Mouse (Mus musculus): Measurements from ENCODE around the gene Tnfrsf4. TPM values are rescaled to one million over a fixed set of nuclear protein-coding genes. Genes with fewer than 3 reads are reported as not detected.

Tnfrsf4 gene
- polyA plus RNA-seq, 1 experiment from 2014 or later: 0.19 TPM

DNA sequence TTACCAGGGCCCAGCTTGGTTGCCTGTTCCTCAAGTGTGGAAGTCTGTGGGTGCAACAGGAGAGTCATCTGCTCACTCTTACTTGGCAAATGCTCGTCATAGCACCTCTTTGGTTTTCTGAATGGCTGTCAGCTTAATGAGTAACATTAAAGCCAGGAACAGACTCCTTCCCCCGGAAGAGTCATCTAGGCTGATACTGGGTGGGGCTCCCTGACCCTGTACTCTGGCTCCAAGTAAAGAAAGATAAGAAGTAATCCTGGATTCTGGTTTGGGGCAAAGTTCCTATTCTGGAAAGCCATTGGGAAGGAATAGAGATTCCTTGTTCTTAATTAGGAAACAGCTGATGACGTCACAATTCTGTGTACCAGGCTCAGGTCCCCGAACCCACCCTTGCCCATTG lies 40.5 kb downstream of the Tnfrsf4 start:
- H3K4me3 ChIP-seq (replicated peaks): no peak overlapping the region
- no peaks in the 10 kb centered on the region for H3K36me3 ChIP-seq
- H3K4me2 ChIP-seq: no peak overlapping the region
- WGBS: 87% methylated on average over 4 of the region's 4 CpGs
- no peaks in the 10 kb centered on the region for H3K9me3 ChIP-seq (replicated peaks)
- H3K27me3 ChIP-seq (replicated peaks): no peaks in the 10 kb centered on the region
- no peak overlapping the region for H3K9ac ChIP-seq (replicated peaks)
- no peak for ATAC-seq (ENCODE audit: low FRiP score)
- H3K4me1 ChIP-seq: no peaks in the 10 kb centered on the region
- H3K27ac ChIP-seq (replicated peaks): no peak overlapping the region

DNA sequence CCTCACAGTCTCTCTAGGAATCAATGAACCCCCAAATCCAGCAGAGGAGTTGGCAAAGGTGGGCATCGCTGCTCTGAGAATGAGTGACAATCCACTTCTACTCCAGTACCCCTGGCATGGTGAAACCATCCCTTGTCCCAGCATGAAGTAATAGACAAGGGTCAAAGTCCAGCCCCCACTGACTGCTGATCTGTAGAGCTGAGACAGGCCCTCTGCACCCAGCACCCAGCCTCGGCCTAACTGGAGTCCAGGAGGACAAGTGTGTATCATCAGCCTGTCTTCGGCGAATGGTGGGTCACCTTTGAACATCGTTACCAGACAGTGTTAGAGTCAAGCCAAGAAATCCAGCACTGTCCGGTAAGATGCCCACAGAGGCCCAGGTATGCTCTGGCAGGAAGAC lies 41.0 kb downstream of the Tnfrsf4 start:
- Histone ChIP-seq H3K4me2 (no peak overlapping the region), H3K9me3 (replicated peaks) (no peaks in the 10 kb centered on the region), H3K9ac (replicated peaks) (no peak overlapping the region), H3K36me3 (no peaks in the 10 kb centered on the region), H3K4me1 (no peaks in the 10 kb centered on the region), H3K27me3 (replicated peaks) (no peaks in the 10 kb centered on the region), H3K4me3 (replicated peaks) (no peak overlapping the region), H3K27ac (replicated peaks) (no peak overlapping the region)
- ATAC-seq (ENCODE audit: low FRiP score): no peak
- 93% methylated on average over 6 of the region's 6 CpGs for WGBS

DNA sequence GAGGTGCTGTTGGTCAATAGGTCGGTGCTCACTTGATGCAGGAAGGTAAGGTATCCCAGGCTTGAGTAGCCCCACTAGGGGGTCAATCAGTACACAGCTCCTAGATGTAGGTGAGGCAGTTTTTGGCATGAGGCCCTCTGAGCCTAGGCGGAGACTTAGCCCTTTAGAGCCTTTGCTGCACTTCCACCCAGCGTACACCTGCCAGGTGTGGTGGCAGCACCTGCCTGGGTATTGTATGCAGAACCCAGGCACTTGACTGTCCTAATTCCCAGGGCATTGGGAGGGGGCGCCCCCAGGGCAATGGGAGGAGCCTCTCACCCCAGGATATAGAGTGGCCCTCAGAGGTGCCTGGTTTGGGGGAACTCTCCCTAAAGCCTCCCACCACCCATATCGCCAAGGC lies 41.5 kb downstream of the Tnfrsf4 start:
- H3K27ac ChIP-seq (replicated peaks): no peak overlapping the region
- 90% methylated on average over 5 of the region's 5 CpGs for WGBS

DNA sequence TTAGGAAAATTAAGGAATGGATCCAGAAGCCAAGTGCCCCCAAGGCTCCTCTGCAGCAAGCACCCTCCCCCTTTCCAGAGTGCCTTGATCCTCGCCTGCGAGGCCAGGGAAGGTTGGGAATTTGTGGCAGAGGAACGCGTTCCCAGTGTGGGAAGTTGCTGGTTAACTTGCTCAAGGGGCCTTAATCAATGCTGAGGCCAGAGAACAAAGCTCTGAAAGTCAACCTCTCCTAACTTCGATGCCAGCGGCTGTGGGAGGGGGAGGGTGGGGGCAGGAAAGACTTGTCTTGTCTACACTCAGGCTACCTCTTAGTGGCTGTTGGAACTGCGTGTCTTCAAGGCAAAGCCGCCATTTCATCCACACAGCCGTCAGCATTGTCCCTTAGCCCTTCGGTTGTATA lies 44.1 kb downstream of the Tnfrsf4 start:
- no peaks in the 10 kb centered on the region for H3K9me3 ChIP-seq (replicated peaks)
- WGBS: 71% methylated on average over 10 of the region's 10 CpGs
- H3K9ac ChIP-seq (replicated peaks): no peak overlapping the region
- H3K4me3 ChIP-seq (replicated peaks): no peak overlapping the region
- no peak for ATAC-seq (ENCODE audit: low FRiP score)
- no peaks in the 10 kb centered on the region for H3K4me1 ChIP-seq
- no peak overlapping the region for H3K27ac ChIP-seq (replicated peaks)
- no peaks in the 10 kb centered on the region for H3K36me3 ChIP-seq
- H3K27me3 ChIP-seq (replicated peaks): no peaks in the 10 kb centered on the region
- no peak overlapping the region for H3K4me2 ChIP-seq

More for the DNA sequence above, 41.5 kb downstream of the Tnfrsf4 start:
- Histone ChIP-seq H3K4me3 (replicated peaks) (no peak overlapping the region), H3K27me3 (replicated peaks) (no peaks in the 10 kb centered on the region), H3K9me3 (replicated peaks) (no peaks in the 10 kb centered on the region), H3K9ac (replicated peaks) (no peak overlapping the region), H3K4me1 (no peaks in the 10 kb centered on the region), H3K4me2 (no peak overlapping the region), H3K36me3 (no peaks in the 10 kb centered on the region)
- no peak for ATAC-seq (ENCODE audit: low FRiP score)

GRCm38 (mm10) chr4:156058826-156059225 lies 45.2 kb downstream of the Tnfrsf4 start:
- H3K4me3 ChIP-seq (replicated peaks): no peak overlapping the region
- no peak for ATAC-seq (ENCODE audit: low FRiP score)

DNA sequence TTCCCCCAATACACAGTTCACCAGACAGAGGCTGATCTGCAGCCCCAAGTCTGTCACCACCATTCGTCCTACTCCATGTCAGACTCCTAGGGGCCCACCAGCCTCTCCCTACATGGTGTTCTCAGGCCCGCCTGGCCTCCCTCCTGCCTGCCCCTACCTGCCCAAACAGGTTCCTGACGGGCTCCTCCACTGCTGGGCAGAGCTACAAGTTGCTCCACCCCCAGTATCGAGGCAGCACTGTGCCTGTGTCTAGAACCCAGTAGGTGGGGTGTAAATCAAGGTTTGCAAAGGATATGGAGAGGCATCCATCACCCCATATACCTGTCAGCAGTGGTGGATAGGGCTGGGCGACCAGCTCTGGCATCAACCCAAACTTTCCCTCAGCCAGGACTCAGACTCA lies 45.6 kb downstream of the Tnfrsf4 start, which contains the start of gene Ttll10:
Gene Ttll10 (minus strand): TSS at position 154 of the 400 bp plus-strand sequence.
- Histone ChIP-seq H3K9me3 (replicated peaks) (no peaks in the 10 kb centered on the region), H3K27me3 (replicated peaks) (no peaks in the 10 kb centered on the region), H3K4me3 (replicated peaks) (no peak within 1 kb of the TSS), H3K4me2 (no peak within 1 kb of the TSS), H3K36me3 (no peaks in the 10 kb centered on the region), H3K9ac (replicated peaks) (no peak within 1 kb of the TSS), H3K4me1 (0 out of 2 replicates have a peak, but pooled peaks cover 5% of the 10 kb centered on the region), H3K27ac (replicated peaks) (no peak within 1 kb of the TSS)
- WGBS: 26% methylated on average over 5 of the region's 5 CpGs
- ATAC-seq (ENCODE audit: low FRiP score): no peak

More at GRCm38 (mm10) chr4:156058826-156059225, 45.2 kb downstream of the Tnfrsf4 start:
- WGBS: 76% methylated on average over 9 of the region's 9 CpGs
- no peaks in the 10 kb centered on the region for H3K36me3 ChIP-seq
- no peaks in the 10 kb centered on the region for H3K9me3 ChIP-seq (replicated peaks)
- no peak overlapping the region for H3K9ac ChIP-seq (replicated peaks)
- 0 out of 2 replicates have a peak, but pooled peaks cover 1% of the 10 kb centered on the region for H3K4me1 ChIP-seq
- no peaks in the 10 kb centered on the region for H3K27me3 ChIP-seq (replicated peaks)
- no peak overlapping the region for H3K4me2 ChIP-seq
- H3K27ac ChIP-seq (replicated peaks): no peak overlapping the region

DNA sequence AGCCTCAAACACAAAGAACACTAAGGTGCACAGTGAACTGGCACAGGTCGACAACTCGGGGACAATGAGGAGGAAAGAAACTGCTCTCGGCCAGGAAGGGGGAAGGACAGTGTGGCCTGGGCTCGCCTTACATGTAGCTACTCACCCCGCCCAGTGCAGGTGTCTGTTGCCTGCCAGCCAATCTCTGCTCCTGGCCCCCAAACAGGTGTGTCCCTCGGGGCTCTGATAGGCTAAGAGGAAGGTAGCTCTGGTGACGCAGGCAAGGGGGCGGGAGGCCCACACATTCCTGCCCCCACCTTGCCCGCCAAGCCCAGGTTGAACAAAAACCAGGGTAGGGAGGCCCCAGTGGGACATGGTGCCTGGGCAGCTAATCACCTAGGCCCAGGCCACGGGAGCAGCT lies 46.1 kb downstream of the Tnfrsf4 start:
- Histone ChIP-seq H3K36me3 (no peaks in the 10 kb centered on the region), H3K27me3 (replicated peaks) (no peaks in the 10 kb centered on the region), H3K27ac (replicated peaks) (no peak overlapping the region), H3K4me2 (no peak overlapping the region), H3K4me1 (0 out of 2 replicates have a peak, but pooled peaks cover 5% of the 10 kb centered on the region), H3K9ac (replicated peaks) (no peak overlapping the region), H3K9me3 (replicated peaks) (no peaks in the 10 kb centered on the region), H3K4me3 (replicated peaks) (no peak overlapping the region)
- no peak for ATAC-seq (ENCODE audit: low FRiP score)
- WGBS: 28% methylated on average over 10 of the region's 10 CpGs

GRCm38 (mm10) chr4:156063861-156064509 lies 50.3 kb downstream of the Tnfrsf4 start:
- no peaks in the 10 kb centered on the region for H3K36me3 ChIP-seq
- no peaks in the 10 kb centered on the region for H3K9me3 ChIP-seq (replicated peaks)
- 0 out of 2 replicates have a peak, but pooled peaks cover 5% of the 10 kb centered on the region for H3K4me1 ChIP-seq
- H3K27me3 ChIP-seq (replicated peaks): no peaks in the 10 kb centered on the region
- no peak overlapping the region for H3K4me3 ChIP-seq (replicated peaks)
- no peak overlapping the region for H3K9ac ChIP-seq (replicated peaks)
- no peak overlapping the region for H3K27ac ChIP-seq (replicated peaks)
- no peak overlapping the region for H3K4me2 ChIP-seq
- no peak for ATAC-seq (ENCODE audit: low FRiP score)
- WGBS: 2% methylated on average over 4 of the region's 4 CpGs

GRCm38 (mm10) chr4:156064510-156064897 lies 50.9 kb downstream of the Tnfrsf4 start:
- WGBS: 86% methylated on average over 9 of the region's 9 CpGs
- Histone ChIP-seq H3K4me3 (replicated peaks) (no peak overlapping the region), H3K9me3 (replicated peaks) (no peaks in the 10 kb centered on the region), H3K36me3 (no peaks in the 10 kb centered on the region), H3K9ac (replicated peaks) (no peak overlapping the region), H3K4me1 (0 out of 2 replicates have a peak, but pooled peaks cover 5% of the 10 kb centered on the region), H3K27me3 (replicated peaks) (no peaks in the 10 kb centered on the region), H3K4me2 (no peak overlapping the region), H3K27ac (replicated peaks) (no peak overlapping the region)
- ATAC-seq (ENCODE audit: low FRiP score): no peak

DNA sequence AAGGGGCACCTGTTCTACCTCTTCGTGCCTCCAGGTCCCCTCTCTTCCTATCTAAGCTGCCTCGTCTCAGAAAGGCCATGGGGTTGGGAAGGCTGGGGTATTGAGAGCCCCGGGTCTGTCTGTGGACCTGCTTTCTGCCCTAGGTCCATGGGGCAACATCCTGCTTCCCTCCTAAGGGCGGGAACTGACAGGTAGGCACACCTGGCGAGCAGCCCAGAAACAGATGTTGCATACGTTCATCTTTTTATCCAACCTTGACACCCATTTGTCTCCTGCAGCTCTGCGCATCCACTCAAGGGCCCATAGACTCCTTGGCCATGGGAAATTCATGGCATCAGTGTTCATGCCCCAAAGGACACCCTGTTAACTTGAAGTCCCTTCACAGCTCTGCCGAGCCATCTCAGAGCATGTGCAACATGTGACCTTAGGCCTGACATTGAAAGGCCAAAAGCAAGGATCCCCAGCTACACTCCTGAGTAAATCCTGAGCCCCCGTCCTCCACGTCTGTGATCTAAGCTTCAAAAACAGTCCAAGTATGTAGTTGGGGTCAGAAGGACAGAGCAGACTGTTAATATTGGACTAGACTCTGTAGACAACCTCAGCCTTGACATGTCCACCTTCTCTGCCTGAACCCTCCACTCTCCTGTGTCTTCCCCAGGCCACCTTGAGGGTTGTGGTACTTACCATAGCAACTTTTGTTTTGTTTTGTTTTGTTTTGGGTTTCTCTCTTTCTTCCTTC lies 51.7 kb downstream of the Tnfrsf4 start:
- H3K9me3 ChIP-seq (replicated peaks): no peaks in the 10 kb centered on the region
- no peaks in the 10 kb centered on the region for H3K36me3 ChIP-seq
- peaks cover 8% of the 10 kb centered on the region for H3K4me1 ChIP-seq
- no peak overlapping the region for H3K4me3 ChIP-seq (replicated peaks)
- no peak overlapping the region for H3K9ac ChIP-seq (replicated peaks)
- H3K27me3 ChIP-seq (replicated peaks): no peaks in the 10 kb centered on the region
- H3K4me2 ChIP-seq: no peak overlapping the region
- H3K27ac ChIP-seq (replicated peaks): no peak overlapping the region
- ATAC-seq (ENCODE audit: low FRiP score): no peak
- WGBS: 91% methylated on average over 10 of the region's 10 CpGs

Data from neural tube, embryonic 15.5 days (tissue).